Mouse (Mus musculus) hindbrain, embryonic 13.5 days (tissue): ENCODE results near the gene Pla2g1b. TPM values are rescaled to one million over a fixed set of nuclear protein-coding genes. Genes with fewer than 3 reads are reported as not detected.

Experiments used
- ATAC-seq: fragments of 200-750 bp; cut with Nextera tagmentation; 2 replicates; pipeline ENCODE4 v1.8.0; 2017; ENCODE audit warnings: moderate TSS enrichment; ENCODE audit not compliant: low FRiP score
- H3K27ac ChIP-seq: fragments of 300-500 bp; sonication (generic); 2 replicates; pipeline ENCODE4 v1.5.1; 2015; ENCODE audit warnings: inconsistent platforms, mild to moderate bottlenecking, moderate library complexity
- H3K27me3 ChIP-seq: fragments of 300-500 bp; sonication (generic); 2 replicates; pipeline ENCODE4 v1.6.1; 2015; ENCODE audit warnings: mild to moderate bottlenecking, inconsistent platforms
- H3K36me3 ChIP-seq: fragments of 300-500 bp; sonication (generic); 2 replicates; pipeline ENCODE4 v1.6.1; 2015; ENCODE audit warnings: mild to moderate bottlenecking, inconsistent platforms
- H3K4me1 ChIP-seq: fragments of 300-500 bp; sonication (generic); replicated peaks from 2 replicates; pipeline ENCODE4 v1.6.1; 2015; ENCODE audit warnings: inconsistent platforms
- H3K4me2 ChIP-seq: fragments of 300-500 bp; sonication (generic); 2 replicates; pipeline ENCODE4 v1.6.1; 2015; ENCODE audit warnings: inconsistent platforms, mild to moderate bottlenecking, moderate library complexity
- H3K4me3 ChIP-seq: fragments of 300-500 bp; sonication (generic); 2 replicates; pipeline ENCODE4 v1.5.1; 2015; ENCODE audit warnings: mild to moderate bottlenecking, inconsistent platforms
- H3K9ac ChIP-seq: fragments of 300-500 bp; sonication (generic); 2 replicates; pipeline ENCODE4 v1.6.1; 2015; ENCODE audit warnings: mild to moderate bottlenecking, inconsistent platforms
- H3K9me3 ChIP-seq: fragments of 300-500 bp; sonication (generic); 2 replicates; pipeline ENCODE4 v1.6.1; 2016; ENCODE audit warnings: inconsistent platforms
- WGBS: fragments of 180-500 bp; shearing (Covaris S2); methylation state at CpG from one replicate; pipeline ENCODE4 v1.1.7; 2015; 5-methylcytosine and 5-hydroxymethylcytosine counted together
- polyA plus RNA-seq: library from polyadenylated mRNA; unstranded; fragments of >200 nt; fragmentation: Nextera tagmentation; extraction: Ambion mirVana; gene quantifications from 2 replicates; pipeline ENCODE4 v1.2.1, GENCODE M21; 2015

Gene Pla2g1b
- not detected in 2 replicates for polyA plus RNA-seq

DNA sequence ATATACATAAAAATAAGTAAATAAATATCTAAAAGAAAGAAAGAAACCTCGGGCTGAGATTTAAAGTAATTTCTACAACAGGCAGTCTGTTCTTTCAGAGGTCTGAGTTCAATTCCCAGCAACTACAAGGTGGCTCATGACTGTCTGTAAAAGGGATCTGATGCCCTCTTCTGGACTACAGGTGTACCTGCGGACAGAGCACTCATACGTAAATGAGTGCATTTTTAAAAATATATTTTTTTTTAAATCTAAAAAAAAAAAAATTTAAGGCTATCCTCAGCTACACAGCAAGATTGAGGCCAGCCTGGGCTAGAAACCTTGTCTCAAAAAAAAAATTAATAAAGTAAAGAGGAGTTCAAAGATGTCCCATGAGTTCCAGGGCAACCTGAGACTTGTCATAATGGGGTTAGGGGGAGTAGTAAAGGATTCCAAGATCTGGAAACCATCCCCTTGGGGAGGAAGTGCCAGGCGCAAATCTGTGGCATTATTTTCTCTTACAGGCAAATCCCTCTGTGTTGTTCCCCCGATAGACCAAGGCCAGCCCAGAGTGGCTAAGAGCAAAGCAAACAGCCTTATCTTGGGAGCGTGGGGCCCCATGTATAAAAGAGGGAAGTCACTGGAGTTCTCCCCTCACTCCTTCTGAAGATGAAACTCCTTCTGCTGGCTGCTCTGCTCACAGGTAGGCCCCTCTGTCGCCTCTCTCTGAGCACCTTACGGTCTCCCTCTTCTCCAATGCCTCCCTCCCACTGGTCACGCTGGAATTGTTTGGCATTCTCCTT, at the start of gene Pla2g1b:
Gene Pla2g1b (plus strand): TSS at position 621 of the 779 bp plus-strand sequence.
- no peaks in the 10 kb centered on the region for H3K27me3 ChIP-seq
- no peak within 1 kb of the TSS for H3K4me2 ChIP-seq
- peaks cover 3% of the 10 kb centered on the region; the same call in 1 of the 2 replicates for H3K4me1 ChIP-seq
- 52% methylated on average over 9 of the region's 9 CpGs for WGBS
- H3K4me3 ChIP-seq = no peak within 1 kb of the TSS
- no peaks in the 10 kb centered on the region for H3K36me3 ChIP-seq
- no peak for ATAC-seq
- no peak within 1 kb of the TSS for H3K27ac ChIP-seq
- H3K9ac ChIP-seq = no peak within 1 kb of the TSS
- H3K9me3 ChIP-seq = no peaks in the 10 kb centered on the region

GRCm38 (mm10) chr5:115428831-115429358, 37.2 kb upstream of the Pla2g1b start:
- Histone ChIP-seq H3K4me1 (peaks cover 52% of the 10 kb centered on the region), H3K4me2 (peak overlapping the region; percentile 92), H3K4me3 (peak overlapping the region; percentile 96), H3K36me3 (peaks cover 3% of the 10 kb centered on the region; the same call in 1 of the 2 replicates), H3K27me3 (no peaks in the 10 kb centered on the region), H3K27ac (peak overlapping the region; percentile 100), H3K9ac (peak overlapping the region; percentile 100), H3K9me3 (no peaks in the 10 kb centered on the region)
- no peak; the same call in 1 of the 2 replicates for ATAC-seq
- WGBS = 1% methylated on average over 20 of the region's 20 CpGs

GRCm38 (mm10) chr5:115429359-115430186, 36.5 kb upstream of the Pla2g1b start, which contains the start of gene Msi1:
TSS of gene Msi1 (plus strand) at chr5:115429599.
- Histone ChIP-seq H3K9ac (peak within 1 kb of the TSS; percentile 100), H3K4me2 (peak within 1 kb of the TSS; percentile 92), H3K27me3 (no peaks in the 10 kb centered on the region), H3K9me3 (no peaks in the 10 kb centered on the region), H3K36me3 (peaks cover 8% of the 10 kb centered on the region; the same call in 1 of the 2 replicates), H3K4me3 (peak within 1 kb of the TSS; percentile 96), H3K27ac (peak within 1 kb of the TSS; percentile 100), H3K4me1 (peaks cover 59% of the 10 kb centered on the region)
- WGBS = under 1% methylated on average over 61 of the region's 117 CpGs
- ATAC-seq = peak; percentile 52

GRCm38 (mm10) chr5:115430187-115430960, 35.7 kb upstream of the Pla2g1b start:
- H3K4me2 ChIP-seq = peak overlapping the region; percentile 92
- ATAC-seq = 0 out of 2 replicates have a peak, but pooled peaks have one; percentile 2
- H3K27me3 ChIP-seq = no peaks in the 10 kb centered on the region
- peak overlapping the region; percentile 100 for H3K9ac ChIP-seq
- WGBS = under 1% methylated on average over 54 of the region's 73 CpGs
- no peaks in the 10 kb centered on the region for H3K9me3 ChIP-seq
- H3K27ac ChIP-seq = peak overlapping the region; percentile 100
- H3K36me3 ChIP-seq = peaks cover 8% of the 10 kb centered on the region; the same call in 1 of the 2 replicates
- H3K4me1 ChIP-seq = peaks cover 67% of the 10 kb centered on the region
- peak overlapping the region; percentile 96 for H3K4me3 ChIP-seq

GRCm38 (mm10) chr5:115431061-115431897, 34.8 kb upstream of the Pla2g1b start:
- WGBS = 4% methylated on average over 14 of the region's 14 CpGs
- Histone ChIP-seq H3K4me1 (peaks cover 76% of the 10 kb centered on the region), H3K36me3 (peaks cover 8% of the 10 kb centered on the region; the same call in 1 of the 2 replicates), H3K9ac (peak overlapping the region; percentile 100), H3K4me2 (peak overlapping the region; percentile 92), H3K9me3 (no peaks in the 10 kb centered on the region), H3K27ac (peak overlapping the region; percentile 100), H3K27me3 (no peaks in the 10 kb centered on the region), H3K4me3 (peak overlapping the region; percentile 96)
- ATAC-seq = no peak

DNA sequence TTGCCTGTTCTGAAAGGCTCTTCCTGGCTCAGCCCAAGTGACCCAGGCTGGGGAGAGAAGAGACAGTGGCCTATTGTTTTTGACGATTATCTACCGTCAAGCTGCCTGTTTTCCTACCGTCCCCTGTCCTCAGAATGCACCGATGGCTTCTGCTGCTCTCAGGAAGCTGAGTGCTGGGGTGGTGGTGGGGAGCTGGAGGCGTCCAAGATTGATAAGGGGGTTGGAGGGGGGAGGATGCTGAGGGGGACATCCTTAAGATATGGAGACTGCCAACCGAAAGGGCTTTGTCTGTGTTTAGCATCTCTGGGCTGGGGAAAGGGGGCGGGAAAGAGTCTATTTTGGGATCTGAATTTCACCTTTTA, 34.2 kb upstream of the Pla2g1b start:
- WGBS = 4% methylated on average over 7 of the region's 7 CpGs
- Histone ChIP-seq H3K4me1 (peaks cover 82% of the 10 kb centered on the region), H3K9me3 (no peaks in the 10 kb centered on the region), H3K4me3 (peak overlapping the region; percentile 96), H3K4me2 (peak overlapping the region; percentile 92), H3K27me3 (no peaks in the 10 kb centered on the region), H3K27ac (peak overlapping the region; percentile 100), H3K9ac (peak overlapping the region; percentile 100), H3K36me3 (peaks cover 8% of the 10 kb centered on the region; the same call in 1 of the 2 replicates)
- no peak for ATAC-seq

GRCm38 (mm10) chr5:115432395-115432794, 33.7 kb upstream of the Pla2g1b start:
- 34% methylated on average over 11 of the region's 11 CpGs for WGBS
- Histone ChIP-seq H3K27ac (peak overlapping the region; percentile 100), H3K9me3 (no peaks in the 10 kb centered on the region), H3K27me3 (no peaks in the 10 kb centered on the region), H3K4me2 (peak overlapping the region; percentile 92), H3K9ac (peak overlapping the region; percentile 100), H3K4me1 (peaks cover 84% of the 10 kb centered on the region), H3K36me3 (peaks cover 8% of the 10 kb centered on the region; the same call in 1 of the 2 replicates), H3K4me3 (peak overlapping the region; percentile 96)
- no peak for ATAC-seq

- H3K27me3 ChIP-seq = no peaks in the 10 kb centered on the region
- 60% methylated on average over 8 of the region's 8 CpGs for WGBS
- H3K4me3 ChIP-seq = peak overlapping the region; percentile 96
Measured at GRCm38 (mm10) chr5:115433191-115433590, 32.9 kb upstream of the Pla2g1b start.

GRCm38 (mm10) chr5:115434280-115434852, 31.7 kb upstream of the Pla2g1b start:
- peaks cover 19% of the 10 kb centered on the region for H3K36me3 ChIP-seq
- H3K4me2 ChIP-seq = peak overlapping the region; percentile 92
- H3K27me3 ChIP-seq = no peaks in the 10 kb centered on the region
- H3K27ac ChIP-seq = peak overlapping the region; percentile 100
- WGBS = 17% methylated on average over 11 of the region's 11 CpGs
- H3K9me3 ChIP-seq = no peaks in the 10 kb centered on the region
- ATAC-seq = no peak
- H3K9ac ChIP-seq = peak overlapping the region; percentile 83
- H3K4me3 ChIP-seq = peak overlapping the region; percentile 36
- H3K4me1 ChIP-seq = peaks cover 86% of the 10 kb centered on the region

More at GRCm38 (mm10) chr5:115433191-115433590, 32.9 kb upstream of the Pla2g1b start:
- peak overlapping the region; percentile 92 for H3K4me2 ChIP-seq
- peaks cover 8% of the 10 kb centered on the region; the same call in 1 of the 2 replicates for H3K36me3 ChIP-seq
- H3K9ac ChIP-seq = peak overlapping the region; percentile 100
- H3K4me1 ChIP-seq = peaks cover 85% of the 10 kb centered on the region
- no peaks in the 10 kb centered on the region for H3K9me3 ChIP-seq
- no peak for ATAC-seq
- peak overlapping the region; percentile 100 for H3K27ac ChIP-seq

DNA sequence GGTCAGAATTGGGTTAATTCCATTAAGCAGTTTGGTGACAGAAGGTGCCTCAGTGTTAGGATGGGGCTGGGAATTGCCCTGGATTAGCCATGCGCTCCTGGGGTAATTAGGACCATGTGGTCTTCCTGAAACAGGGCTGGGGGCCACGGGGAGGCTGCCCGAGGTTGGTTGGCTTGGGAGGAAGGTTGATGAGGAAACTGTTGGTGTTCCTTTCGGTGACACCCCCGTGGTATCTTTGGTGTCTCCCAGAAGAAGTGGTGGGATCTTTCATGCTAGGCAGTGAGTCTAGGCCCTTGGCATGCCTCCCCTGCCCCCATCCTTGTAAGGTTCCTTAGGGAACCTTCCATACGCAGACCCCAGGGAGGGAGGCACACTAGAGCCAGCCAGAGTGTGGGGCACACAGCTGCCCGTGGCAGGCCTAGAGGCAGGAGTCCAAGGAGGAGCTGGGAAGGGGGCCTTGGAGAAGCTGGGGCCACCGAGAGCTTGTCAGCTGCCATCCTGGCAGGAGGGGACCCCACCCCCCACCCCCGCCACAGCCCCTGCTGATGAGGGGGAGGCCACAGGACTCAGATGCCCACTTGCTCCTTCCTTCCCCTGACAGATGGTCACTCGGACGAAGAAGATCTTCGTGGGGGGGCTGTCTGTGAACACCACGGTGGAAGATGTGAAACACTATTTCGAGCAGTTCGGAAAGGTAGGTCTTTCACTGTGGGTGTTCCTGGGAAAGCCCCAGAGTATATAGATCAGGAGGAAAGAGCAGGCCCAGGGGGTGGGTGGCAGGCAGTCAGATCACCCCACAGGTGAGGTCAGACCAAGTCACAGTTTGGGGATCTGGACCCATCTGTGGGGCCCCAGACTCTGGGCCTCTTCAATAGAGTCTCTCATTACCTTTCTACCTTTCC, 31.0 kb upstream of the Pla2g1b start:
- Histone ChIP-seq H3K4me2 (peak overlapping the region; percentile 92), H3K36me3 (peaks cover 27% of the 10 kb centered on the region), H3K9me3 (no peaks in the 10 kb centered on the region), H3K27me3 (no peaks in the 10 kb centered on the region), H3K4me1 (peaks cover 94% of the 10 kb centered on the region), H3K4me3 (peak overlapping the region; percentile 36), H3K9ac (peak overlapping the region; percentile 83), H3K27ac (peak overlapping the region; percentile 100)
- ATAC-seq = no peak
- WGBS = 10% methylated on average over 15 of the region's 15 CpGs
